Mouse (Mus musculus): ENCODE measurements around the gene Ankrd11. TPM values are rescaled to one million over a fixed set of nuclear protein-coding genes. Genes with fewer than 3 reads are reported as not detected.
A peak's percentile ranks its signal among the peaks of the same experiment; 100 is the strongest.

The Ankrd11 gene
- polyA plus RNA-seq, 1 experiment from 2014 or later, result 70.8 TPM

GRCm38 (mm10) chr8:122931834-122932560 is 110.1 kb downstream of the Ankrd11 start:
- peak overlapping the region; percentile 36; the same call in 1 of the 2 replicates for H3K27ac ChIP-seq (replicated peaks)
- H3K4me2 ChIP-seq, result no peak overlapping the region
- H3K9ac ChIP-seq, result no peak overlapping the region
- H3K9me3 ChIP-seq, result no peaks in the 10 kb centered on the region
- H3K4me1 ChIP-seq (replicated peaks), result peaks cover 44% of the 10 kb centered on the region
- no peak for ATAC-seq (ENCODE audit: low FRiP score, low read depth)
- WGBS, result 62% methylated on average over 3 of the region's 3 CpGs
- H3K27me3 ChIP-seq, result no peaks in the 10 kb centered on the region
- no peak overlapping the region for H3K4me3 ChIP-seq
- H3K36me3 ChIP-seq, result no peaks in the 10 kb centered on the region

GRCm38 (mm10) chr8:122928631-122929224 is 113.3 kb downstream of the Ankrd11 start:
- H3K9me3 ChIP-seq, result no peaks in the 10 kb centered on the region
- no peaks in the 10 kb centered on the region for H3K27me3 ChIP-seq
- 0 out of 2 replicates have a peak overlapping the region, but pooled peaks have one; percentile 5 for H3K27ac ChIP-seq (replicated peaks)
- ATAC-seq (ENCODE audit: low FRiP score, low read depth), result no peak
- H3K4me1 ChIP-seq (replicated peaks), result peaks cover 25% of the 10 kb centered on the region
- H3K36me3 ChIP-seq, result no peaks in the 10 kb centered on the region
- 85% methylated on average over 7 of the region's 7 CpGs for WGBS
- no peak overlapping the region for H3K4me3 ChIP-seq
- no peak overlapping the region for H3K9ac ChIP-seq
- no peak overlapping the region for H3K4me2 ChIP-seq

- Histone ChIP-seq H3K4me1 (replicated peaks) (peaks cover 25% of the 10 kb centered on the region), H3K4me2 (no peak overlapping the region), H3K4me3 (no peak overlapping the region), H3K27me3 (no peaks in the 10 kb centered on the region), H3K9me3 (no peaks in the 10 kb centered on the region), H3K36me3 (no peaks in the 10 kb centered on the region), H3K27ac (replicated peaks) (no peak overlapping the region), H3K9ac (no peak overlapping the region)
- ATAC-seq (ENCODE audit: low FRiP score, low read depth), result no peak
- 83% methylated on average over 3 of the region's 3 CpGs for WGBS
Observed at GRCm38 (mm10) chr8:122927841-122928240, 114.2 kb downstream of the Ankrd11 start.

GRCm38 (mm10) chr8:122926782-122927181 is 115.3 kb downstream of the Ankrd11 start:
- Histone ChIP-seq H3K4me2 (no peak overlapping the region), H3K4me3 (no peak overlapping the region), H3K27ac (replicated peaks) (no peak overlapping the region), H3K36me3 (no peaks in the 10 kb centered on the region), H3K9ac (no peak overlapping the region), H3K9me3 (no peaks in the 10 kb centered on the region), H3K4me1 (replicated peaks) (peaks cover 21% of the 10 kb centered on the region), H3K27me3 (no peaks in the 10 kb centered on the region)
- no peak for ATAC-seq (ENCODE audit: low FRiP score, low read depth)
- 73% methylated on average over 7 of the region's 7 CpGs for WGBS

- Histone ChIP-seq H3K4me3 (no peak overlapping the region), H3K36me3 (no peaks in the 10 kb centered on the region), H3K9ac (no peak overlapping the region), H3K4me1 (replicated peaks) (peaks cover 24% of the 10 kb centered on the region), H3K4me2 (no peak overlapping the region), H3K9me3 (no peaks in the 10 kb centered on the region), H3K27ac (replicated peaks) (no peak overlapping the region), H3K27me3 (no peaks in the 10 kb centered on the region)
- 90% methylated on average over 8 of the region's 8 CpGs for WGBS
- no peak for ATAC-seq (ENCODE audit: low FRiP score, low read depth)
Observed at GRCm38 (mm10) chr8:122925939-122926722, 115.9 kb downstream of the Ankrd11 start.

- H3K4me2 ChIP-seq, result no peak overlapping the region
- H3K4me1 ChIP-seq (replicated peaks), result peaks cover 44% of the 10 kb centered on the region
- H3K27me3 ChIP-seq, result no peaks in the 10 kb centered on the region
- WGBS, result 83% methylated on average over 6 of the region's 6 CpGs
- H3K4me3 ChIP-seq, result no peak overlapping the region
- no peak overlapping the region for H3K9ac ChIP-seq
- no peak overlapping the region for H3K27ac ChIP-seq (replicated peaks)
- no peaks in the 10 kb centered on the region for H3K36me3 ChIP-seq
- no peaks in the 10 kb centered on the region for H3K9me3 ChIP-seq
- no peak for ATAC-seq (ENCODE audit: low FRiP score, low read depth)
Observed at GRCm38 (mm10) chr8:122924091-122924490, 118.0 kb downstream of the Ankrd11 start.

GRCm38 (mm10) chr8:122923431-122924090 is 118.5 kb downstream of the Ankrd11 start:
- no peak overlapping the region for H3K9ac ChIP-seq
- no peak for ATAC-seq (ENCODE audit: low FRiP score, low read depth)

GRCm38 (mm10) chr8:122922945-122923344 is 119.1 kb downstream of the Ankrd11 start:
- WGBS, result 89% methylated on average over 3 of the region's 3 CpGs
- H3K4me1 ChIP-seq (replicated peaks), result peaks cover 48% of the 10 kb centered on the region
- ATAC-seq (ENCODE audit: low FRiP score, low read depth), result no peak
- H3K9me3 ChIP-seq, result no peaks in the 10 kb centered on the region
- no peak overlapping the region for H3K9ac ChIP-seq
- no peak overlapping the region for H3K4me2 ChIP-seq
- H3K27ac ChIP-seq (replicated peaks), result no peak overlapping the region
- H3K4me3 ChIP-seq, result no peak overlapping the region
- H3K27me3 ChIP-seq, result no peaks in the 10 kb centered on the region
- H3K36me3 ChIP-seq, result no peaks in the 10 kb centered on the region

More at GRCm38 (mm10) chr8:122923431-122924090, 118.5 kb downstream of the Ankrd11 start:
- Histone ChIP-seq H3K27ac (replicated peaks) (no peak overlapping the region), H3K4me3 (no peak overlapping the region), H3K4me1 (replicated peaks) (peaks cover 43% of the 10 kb centered on the region), H3K4me2 (no peak overlapping the region), H3K36me3 (no peaks in the 10 kb centered on the region), H3K9me3 (no peaks in the 10 kb centered on the region), H3K27me3 (no peaks in the 10 kb centered on the region)
- WGBS, result 64% methylated on average over 7 of the region's 7 CpGs

- Histone ChIP-seq H3K9me3 (no peaks in the 10 kb centered on the region), H3K27ac (replicated peaks) (0 out of 2 replicates have a peak overlapping the region, but pooled peaks have one; percentile 21), H3K4me2 (no peak overlapping the region), H3K27me3 (no peaks in the 10 kb centered on the region), H3K4me1 (replicated peaks) (peaks cover 56% of the 10 kb centered on the region), H3K4me3 (no peak overlapping the region), H3K9ac (no peak overlapping the region), H3K36me3 (no peaks in the 10 kb centered on the region)
- ATAC-seq (ENCODE audit: low FRiP score, low read depth), result peak; percentile 68; the same call in 1 of the 2 replicates
- WGBS, result 50% methylated on average over 7 of the region's 7 CpGs
Observed at GRCm38 (mm10) chr8:122920890-122921289, 121.2 kb downstream of the Ankrd11 start.

- Histone ChIP-seq H3K27me3 (no peaks in the 10 kb centered on the region), H3K36me3 (no peaks in the 10 kb centered on the region), H3K4me2 (no peak overlapping the region), H3K4me3 (no peak overlapping the region), H3K4me1 (replicated peaks) (peaks cover 53% of the 10 kb centered on the region), H3K9ac (no peak overlapping the region), H3K9me3 (no peaks in the 10 kb centered on the region), H3K27ac (replicated peaks) (no peak overlapping the region)
- 75% methylated on average over 7 of the region's 7 CpGs for WGBS
- no peak for ATAC-seq (ENCODE audit: low FRiP score, low read depth)
Observed at GRCm38 (mm10) chr8:122918438-122919107, 123.5 kb downstream of the Ankrd11 start.

All from hindbrain, embryonic 15.5 days (tissue).